Mouse (Mus musculus): ENCODE data around the gene Tecta.

The Tecta gene

DNA sequence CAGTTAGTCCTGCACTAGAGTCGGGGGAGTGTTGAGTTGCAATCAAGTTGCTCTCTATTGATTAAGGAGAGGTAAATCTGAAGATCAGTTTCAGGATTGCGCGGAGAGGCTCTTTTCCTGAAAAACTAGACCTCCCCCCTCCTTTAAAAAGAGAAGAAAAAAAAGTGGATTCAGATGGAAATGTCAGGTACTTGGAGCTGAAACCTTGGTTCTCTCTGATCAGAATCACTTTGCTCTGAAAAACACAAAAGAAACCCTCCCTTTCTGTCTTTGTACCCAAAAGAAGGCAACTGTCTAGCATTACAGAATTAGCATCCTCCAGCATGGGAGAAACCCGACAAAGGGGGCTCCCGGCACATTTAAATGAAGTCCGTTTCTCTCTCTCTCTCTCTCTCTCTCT is at the start of gene Tecta:
Gene Tecta (minus strand): TSS at position 101 of the 400 bp plus-strand sequence.
- DNase-seq (ENCODE audit: inconsistent age in 2 of 2, low spot score in 1 of 2) = no peak

- DNase-seq (ENCODE audit: inconsistent age in 2 of 2, low spot score in 1 of 2) = no peak
Observed at GRCm38 (mm10) chr9:42449043-42449442, 49.3 kb upstream of the Tecta start.

DNA sequence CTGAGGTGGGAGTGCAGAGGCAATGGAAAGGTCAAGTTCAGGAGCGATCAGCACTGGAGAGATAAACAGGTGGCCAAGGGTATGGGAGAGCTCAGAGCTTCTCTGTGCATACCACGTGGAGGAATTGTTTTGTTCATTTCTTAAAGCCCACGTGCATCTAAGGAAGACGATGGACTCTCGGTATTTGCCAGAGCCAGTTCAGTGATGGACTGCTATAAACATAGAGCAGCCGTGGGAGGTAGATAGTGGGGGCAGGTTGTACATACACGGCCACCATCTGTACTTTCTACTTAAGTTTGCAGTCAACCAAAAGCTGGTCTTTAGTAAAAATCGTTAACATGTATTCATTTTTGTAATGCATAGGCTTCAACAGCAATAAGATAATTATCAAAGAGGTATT is 42.4 kb upstream of the Tecta start:
- DNase-seq (ENCODE audit: inconsistent age in 2 of 2, low spot score in 1 of 2) = no peak

GRCm38 (mm10) chr9:42441234-42441633 is 41.5 kb upstream of the Tecta start:
- DNase-seq (ENCODE audit: inconsistent age in 2 of 2, low spot score in 1 of 2) = no peak

DNA sequence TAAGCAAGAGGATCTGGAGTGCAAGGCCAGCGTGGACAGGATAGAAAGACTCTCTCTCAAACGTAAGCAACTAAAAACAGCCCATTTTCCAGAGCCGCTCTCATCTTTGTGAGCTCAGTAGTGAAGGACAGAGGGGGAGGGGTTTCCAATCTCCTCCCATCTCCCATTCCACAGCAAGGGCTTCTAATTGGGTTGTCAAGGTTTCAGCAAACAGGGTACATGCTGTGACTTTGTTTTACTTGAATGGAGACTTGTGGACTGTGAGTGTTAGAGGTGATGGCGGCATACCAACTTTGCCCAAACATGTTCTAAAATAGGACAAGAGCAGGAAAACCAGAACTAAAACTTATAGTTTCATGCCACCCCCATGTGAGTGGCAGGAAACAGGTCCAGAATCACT is 39.7 kb upstream of the Tecta start:
- DNase-seq (ENCODE audit: inconsistent age in 2 of 2, low spot score in 1 of 2) = no peak

GRCm38 (mm10) chr9:42432155-42432554 is 32.4 kb upstream of the Tecta start:
- DNase-seq (ENCODE audit: inconsistent age in 2 of 2, low spot score in 1 of 2) = no peak

DNA sequence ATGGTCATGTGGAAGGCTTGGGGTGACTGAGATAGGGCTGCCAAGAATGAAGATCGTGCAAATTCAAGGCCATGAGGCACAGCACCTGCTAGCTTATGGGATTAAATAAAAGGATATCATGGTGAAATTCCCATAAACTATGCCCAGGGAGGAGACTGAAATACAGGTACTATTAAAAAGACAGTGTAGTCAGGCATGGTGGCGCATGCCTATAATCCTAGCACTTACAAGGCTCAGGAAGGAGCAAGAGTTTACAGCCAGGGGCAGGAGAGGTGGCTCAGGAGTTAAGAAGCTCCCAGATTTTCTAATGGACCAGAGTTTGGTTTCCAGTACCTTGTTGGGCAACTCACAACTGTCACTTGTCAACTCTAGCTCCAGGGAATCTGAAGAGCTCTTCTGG is 31.9 kb upstream of the Tecta start:
- no peak for DNase-seq (ENCODE audit: inconsistent age in 2 of 2, low spot score in 1 of 2)

DNA sequence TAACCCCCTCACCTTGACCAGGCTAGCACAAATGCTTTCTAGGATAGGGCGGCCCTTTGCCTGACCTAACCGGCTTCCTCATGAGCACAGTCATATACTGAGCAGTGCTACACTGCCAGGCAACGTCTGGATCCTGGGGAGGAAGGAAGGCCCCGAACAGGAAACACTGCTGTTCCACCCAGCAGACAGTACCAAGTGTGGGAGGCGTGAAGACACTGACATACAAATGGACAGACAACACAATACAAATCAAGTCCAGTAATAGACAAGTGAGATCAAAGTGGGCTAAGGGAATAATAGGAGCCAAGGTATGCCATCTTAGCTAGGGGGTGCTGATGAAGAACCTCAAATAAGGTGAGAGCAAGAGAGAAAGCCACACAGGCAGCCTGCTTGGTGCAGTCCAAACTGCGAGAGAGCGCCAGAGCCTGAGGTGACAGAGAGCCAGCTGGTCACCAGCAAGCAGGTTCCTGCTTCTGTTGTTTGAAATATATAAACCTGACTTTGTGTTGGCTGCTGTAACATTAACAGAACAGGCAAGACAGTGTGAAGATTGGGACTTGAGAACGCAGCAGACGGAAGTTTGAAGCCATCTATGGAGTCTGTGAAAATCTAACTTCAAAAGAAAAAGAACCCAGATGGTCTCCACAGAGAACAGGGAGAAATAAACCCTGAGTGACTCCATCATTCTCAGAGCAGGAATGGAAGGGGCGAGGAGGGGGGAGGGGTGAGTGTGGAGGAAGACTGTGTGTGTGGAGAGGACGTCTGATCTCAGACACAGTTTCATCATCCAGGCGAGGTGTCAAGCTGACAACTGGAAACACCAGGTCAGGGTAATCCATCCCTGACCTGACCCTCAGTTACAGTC is 28.6 kb upstream of the Tecta start:
- peak in 1 of 2 experiments; percentile 13 for DNase-seq (ENCODE audit: inconsistent age in 2 of 2, low spot score in 1 of 2)

DNA sequence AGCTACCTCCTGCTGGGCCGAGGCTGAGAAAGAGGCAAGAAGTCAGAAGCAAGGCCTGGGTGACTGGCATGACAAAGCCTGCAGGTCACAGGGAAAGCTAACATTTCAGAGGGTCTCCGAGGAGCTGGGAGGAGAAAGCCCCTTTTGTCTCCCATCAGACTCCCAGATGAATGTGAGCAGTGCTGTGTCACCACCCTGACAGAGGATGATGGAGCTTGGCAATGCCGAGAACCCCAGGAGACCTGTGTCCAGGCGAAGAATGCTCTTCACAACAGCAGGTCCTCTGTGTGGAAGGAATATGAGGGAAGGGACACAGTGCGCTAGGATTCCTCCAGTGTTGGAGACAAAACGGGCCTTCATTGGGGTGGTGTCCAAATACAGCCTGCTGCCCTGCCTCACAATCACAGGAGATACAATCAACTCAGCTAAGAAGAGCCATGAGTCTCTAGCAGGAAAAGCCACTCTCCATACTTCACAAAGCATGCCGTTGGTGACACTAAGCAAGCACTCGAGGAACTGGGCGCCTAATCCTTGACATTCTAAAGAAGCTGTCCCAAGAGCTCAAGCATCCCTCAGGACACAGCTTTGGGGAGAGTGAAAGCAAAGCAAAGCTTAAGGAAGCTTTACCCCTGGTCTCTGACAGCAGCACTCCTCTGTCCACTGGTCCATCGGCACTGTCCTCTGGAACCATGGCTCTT is 27.1 kb upstream of the Tecta start:
- DNase-seq (ENCODE audit: inconsistent age in 2 of 2, low spot score in 1 of 2) = no peak

- DNase-seq (ENCODE audit: inconsistent age in 2 of 2, low spot score in 1 of 2) = no peak
Observed at GRCm38 (mm10) chr9:42423649-42424048, 23.9 kb upstream of the Tecta start.

DNA sequence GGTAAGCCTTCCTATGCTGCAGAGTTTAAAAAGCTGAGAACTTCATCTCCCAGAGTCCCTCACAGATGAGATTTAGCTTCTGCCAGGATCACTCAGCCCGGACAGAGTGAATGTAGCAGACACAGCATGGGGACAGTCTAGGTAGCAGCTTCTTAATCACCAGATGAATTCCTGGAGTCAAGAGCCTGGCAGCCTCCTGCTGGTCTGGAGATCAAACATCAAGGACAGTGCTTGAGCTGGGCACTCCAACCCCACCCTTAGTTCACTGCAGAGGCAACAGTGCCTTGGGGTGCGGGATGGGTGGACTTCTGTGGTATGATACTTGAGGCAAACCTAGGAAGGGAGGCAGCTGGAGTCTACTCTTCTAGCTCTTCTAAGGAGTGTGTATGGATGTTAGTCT is 20.0 kb upstream of the Tecta start:
- DNase-seq (ENCODE audit: inconsistent age in 2 of 2, low spot score in 1 of 2) = peak; percentile 15 to 62

- no peak for DNase-seq (ENCODE audit: inconsistent age in 2 of 2, low spot score in 1 of 2)
Observed at GRCm38 (mm10) chr9:42418786-42419185, 19.1 kb upstream of the Tecta start.

DNA sequence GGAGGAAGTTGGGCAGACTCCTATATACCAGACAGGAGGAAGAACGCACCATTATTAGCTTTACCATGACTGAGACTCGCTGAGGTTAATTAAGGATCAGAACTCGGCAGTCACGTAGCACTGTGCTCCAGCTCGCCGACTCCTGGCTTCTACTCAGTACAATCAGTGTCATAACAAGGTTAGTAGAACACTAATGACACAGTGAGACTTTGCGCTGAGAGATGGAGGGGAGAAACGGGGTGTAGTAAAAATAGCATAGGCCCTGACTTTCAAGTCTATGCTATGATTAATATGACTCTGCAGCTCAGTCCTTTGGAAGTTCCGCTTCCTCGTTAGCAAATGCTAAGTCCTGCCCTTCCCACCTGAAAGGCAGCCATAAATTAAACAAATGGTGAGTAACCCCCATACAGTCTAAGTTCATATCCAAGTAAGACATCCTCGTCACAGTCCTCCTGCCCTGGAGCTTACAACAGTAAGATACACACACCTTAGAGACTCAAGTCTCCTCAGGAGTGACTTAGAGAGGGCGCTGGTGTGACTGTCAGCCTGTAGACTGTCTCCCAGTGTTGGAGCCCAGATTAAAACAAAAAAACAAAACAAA is 17.7 kb upstream of the Tecta start:
- peak; percentile 38 to 80 for DNase-seq (ENCODE audit: inconsistent age in 2 of 2, low spot score in 1 of 2)

GRCm38 (mm10) chr9:42415184-42415583 is 15.5 kb upstream of the Tecta start:
- no peak for DNase-seq (ENCODE audit: inconsistent age in 2 of 2, low spot score in 1 of 2)

- no peak for DNase-seq (ENCODE audit: inconsistent age in 2 of 2, low spot score in 1 of 2)
Observed at GRCm38 (mm10) chr9:42413345-42413744, 13.6 kb upstream of the Tecta start.

DNA sequence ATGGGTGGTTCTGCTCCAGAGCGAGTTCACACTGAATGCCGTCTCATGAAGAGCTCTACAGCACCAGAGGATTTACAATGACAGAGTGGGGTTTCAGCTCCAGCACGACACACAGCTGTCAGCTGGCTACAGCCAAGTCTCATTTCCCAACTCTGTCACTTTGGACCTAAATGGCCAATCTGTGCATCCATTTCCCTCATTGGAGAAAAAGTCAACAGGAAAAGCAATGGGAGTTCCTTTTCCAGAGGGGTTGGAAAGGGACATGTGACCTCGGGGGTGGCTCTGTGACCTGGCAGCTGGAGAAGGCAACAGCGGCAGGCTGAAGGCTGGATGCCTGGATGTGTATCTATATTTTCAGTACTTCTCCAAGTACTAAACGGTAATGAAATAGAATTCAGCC is 11.6 kb upstream of the Tecta start:
- DNase-seq (ENCODE audit: inconsistent age in 2 of 2, low spot score in 1 of 2) = no peak

DNA sequence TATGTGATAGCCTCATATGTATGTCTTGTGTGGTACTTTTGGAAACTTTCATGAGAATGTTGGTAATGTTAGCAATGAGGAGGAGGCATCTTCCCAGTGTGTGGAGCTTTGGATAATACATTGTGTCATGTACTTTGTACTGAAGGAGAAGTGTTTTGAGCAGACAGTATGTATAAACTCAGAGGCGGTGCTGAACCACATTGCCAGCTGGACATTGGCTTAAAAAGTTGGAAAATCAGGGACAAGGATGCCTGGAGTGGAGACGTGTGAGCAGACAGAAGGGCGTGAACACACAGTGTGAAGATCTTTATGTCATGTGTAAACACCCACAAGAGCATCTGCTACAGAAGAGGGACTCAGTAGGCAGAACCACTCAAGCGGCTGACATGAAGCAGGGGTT is 6.0 kb upstream of the Tecta start:
- no peak for DNase-seq (ENCODE audit: inconsistent age in 2 of 2, low spot score in 1 of 2)

DNA sequence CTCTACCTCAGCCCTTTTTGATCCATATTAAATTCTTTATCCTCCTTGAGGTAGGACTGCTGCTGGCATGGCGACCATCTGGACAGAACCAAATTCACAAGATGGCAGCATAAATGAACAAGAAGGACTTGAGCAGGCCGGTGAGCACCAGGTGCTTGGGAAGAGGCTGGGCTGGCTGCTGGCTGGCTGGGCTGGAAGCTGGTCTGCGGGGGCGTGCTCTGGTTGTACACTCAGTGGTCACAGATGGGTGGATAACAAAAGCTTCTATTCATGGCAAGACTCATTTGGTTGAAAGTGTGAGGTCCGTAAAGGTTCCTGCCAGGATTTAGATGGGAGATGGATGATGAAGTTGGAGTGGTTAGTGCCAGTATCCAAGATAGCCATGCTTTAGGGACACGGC is 1.8 kb upstream of the Tecta start:
- no peak for DNase-seq (ENCODE audit: inconsistent age in 2 of 2, low spot score in 1 of 2)

DNA sequence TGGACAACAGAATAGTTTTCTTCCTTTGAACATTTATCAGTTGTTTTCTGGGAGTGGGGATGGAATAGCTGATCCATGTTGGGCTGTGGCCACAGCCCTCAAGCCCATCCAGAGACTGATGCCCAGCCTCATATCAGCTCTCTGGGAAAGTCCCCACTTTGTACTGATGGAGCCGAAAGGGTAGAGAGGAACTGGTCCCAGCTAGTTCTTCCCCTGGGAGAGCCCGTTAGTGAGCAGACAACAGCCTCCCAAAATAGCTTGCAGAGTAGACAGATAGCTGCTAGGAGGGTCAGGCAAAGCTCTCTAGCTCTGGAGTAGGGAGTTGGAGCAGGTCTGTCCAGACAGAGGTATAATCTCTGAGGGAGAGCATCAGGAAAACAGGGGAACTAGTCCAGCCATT is 3.6 kb downstream of the Tecta start:
- DNase-seq (ENCODE audit: inconsistent age in 2 of 2, low spot score in 1 of 2) = no peak

- DNase-seq (ENCODE audit: inconsistent age in 2 of 2, low spot score in 1 of 2) = no peak
Observed at GRCm38 (mm10) chr9:42394903-42395302, 4.8 kb downstream of the Tecta start.

DNA sequence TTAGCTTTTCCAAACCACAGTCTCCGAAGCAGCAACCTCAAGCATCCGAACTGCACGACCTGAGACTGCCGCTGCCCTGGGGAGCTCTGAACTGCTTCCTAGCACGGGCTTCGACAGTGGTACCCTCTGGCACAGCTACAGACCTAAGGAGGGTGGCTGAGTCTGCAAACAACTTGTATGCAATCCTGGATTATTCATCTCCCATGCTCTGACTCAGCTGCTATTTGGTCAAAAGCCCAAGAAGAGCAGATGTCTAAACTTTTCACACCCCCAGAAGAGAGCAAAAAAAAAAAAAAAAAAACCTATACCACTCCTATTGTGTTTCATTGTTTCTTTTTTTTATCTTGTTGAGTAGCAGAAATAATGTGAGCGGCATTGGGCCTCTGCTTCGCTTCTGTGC is 5.4 kb downstream of the Tecta start:
- DNase-seq (ENCODE audit: inconsistent age in 2 of 2, low spot score in 1 of 2) = no peak

DNA sequence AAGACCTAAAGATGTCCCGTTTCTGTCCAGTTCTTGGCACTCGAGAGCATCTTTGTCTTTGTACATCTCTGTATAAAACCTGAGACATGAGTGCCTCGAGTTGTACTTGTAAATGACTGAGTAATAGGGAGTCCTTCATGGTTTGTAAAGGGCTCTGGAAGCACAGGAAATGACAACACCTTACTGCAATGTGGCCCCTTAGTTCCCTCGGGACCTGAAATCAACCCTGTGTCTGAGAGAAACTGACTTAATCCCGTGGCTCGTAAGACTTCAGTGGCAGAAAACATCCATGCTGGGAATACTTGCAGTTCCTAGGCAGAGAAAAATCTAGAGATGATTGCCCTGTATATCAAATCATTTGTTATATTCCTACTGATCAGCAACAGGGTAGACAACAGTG is 6.8 kb downstream of the Tecta start:
- DNase-seq (ENCODE audit: inconsistent age in 2 of 2, low spot score in 1 of 2) = no peak

Measured in adrenal gland, adult (tissue).